Mouse (Mus musculus) C2C12 (cell line): ENCODE data around the gene Clec4f. TPM values are rescaled to one million over a fixed set of nuclear protein-coding genes. Genes with fewer than 3 reads are reported as not detected.

ENCODE experiments used
- H3K27me3 ChIP-seq: one replicate; pipeline ENCODE4 v1.6.1; 2011; ENCODE audit not compliant: control insufficient read depth, insufficient read depth, insufficient read length
- H3K36me3 ChIP-seq: one replicate; pipeline ENCODE4 v1.6.1; 2011; ENCODE audit not compliant: control insufficient read depth, insufficient read depth
- H3K4me3 ChIP-seq: one replicate; pipeline ENCODE4 v1.5.1; 2011; ENCODE audit warnings: mild to moderate bottlenecking, control low read depth; ENCODE audit not compliant: poor library complexity, insufficient read depth, severe bottlenecking
- H3K79me2 ChIP-seq: one replicate; pipeline ENCODE4 v1.6.1; 2011; ENCODE audit not compliant: control insufficient read depth, insufficient read depth
- H3K79me3 ChIP-seq: one replicate; pipeline ENCODE4 v1.6.1; 2011; ENCODE audit warnings: low read depth, control low read depth
- H3ac ChIP-seq: one replicate; pipeline ENCODE3; 2011; ENCODE audit warnings: low read depth; ENCODE audit not compliant: control insufficient read depth, insufficient read length
- CEBPB ChIP-seq: IDR thresholded peaks from one replicate; pipeline ENCODE4 v1.6.1; 2011; ENCODE audit warnings: low read depth, mild to moderate bottlenecking, control low read depth, moderate library complexity
- CTCF ChIP-seq: IDR thresholded peaks from one replicate; pipeline ENCODE4 v1.5.1; 2011; ENCODE audit not compliant: control insufficient read depth, insufficient read depth, insufficient read length
- FOSL1 ChIP-seq: IDR thresholded peaks from one replicate; pipeline ENCODE4 v1.8.0; 2011; ENCODE audit warnings: mild to moderate bottlenecking, low read length; ENCODE audit not compliant: poor library complexity, insufficient read depth, severe bottlenecking
- MAX ChIP-seq: IDR thresholded peaks from one replicate; pipeline ENCODE4 v1.6.1; 2011; ENCODE audit warnings: mild to moderate bottlenecking, control low read depth
- MYOD1 ChIP-seq: IDR thresholded peaks from one replicate; pipeline ENCODE4 v1.6.1; 2011; ENCODE audit warnings: low read depth; ENCODE audit not compliant: control insufficient read depth, insufficient read length
- MYOG ChIP-seq: IDR thresholded peaks from one replicate; pipeline ENCODE4 v1.6.1; 2011; ENCODE audit not compliant: control insufficient read depth, insufficient read length; ENCODE audit errors: extremely low read depth
- USF1 ChIP-seq: IDR thresholded peaks from one replicate; pipeline ENCODE4 v1.6.1; 2011; ENCODE audit warnings: low read depth, mild to moderate bottlenecking, control low read depth, moderate library complexity
- polyA plus RNA-seq: library from polyadenylated mRNA; unstranded; fragments of >200 nt; fragmentation: generic; extraction: Trizol; gene quantifications from one replicate; pipeline ENCODE4 v1.2.1, GENCODE M21; 2012; ENCODE audit warnings: missing spikeins

Gene Clec4f
- polyA plus RNA-seq, 1 experiment: not detected

DNA sequence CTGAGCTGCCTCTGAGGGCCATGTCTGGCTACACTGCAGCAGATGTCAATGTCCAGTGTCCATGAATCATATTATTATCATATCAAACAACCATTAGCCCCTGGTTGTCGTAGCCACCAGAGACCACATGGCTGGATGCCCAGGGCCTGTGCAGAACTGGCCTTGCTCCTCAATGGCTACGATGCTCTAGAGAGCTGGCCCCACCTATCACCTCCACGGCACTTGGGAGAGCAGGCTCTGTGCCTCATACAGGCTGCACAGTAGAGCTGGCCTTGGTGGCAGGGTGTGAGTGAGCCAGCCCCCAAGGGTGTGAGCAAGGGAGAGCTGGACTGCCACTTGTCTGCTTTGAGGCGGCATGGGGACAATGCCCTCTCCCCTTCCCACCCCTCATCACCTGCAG is 41.5 kb downstream of the Clec4f start:
- Histone ChIP-seq H3K79me3 (no peaks in the 10 kb centered on the region), H3K36me3 (no peaks in the 10 kb centered on the region), H3K4me3 (no peak overlapping the region), H3K27me3 (peaks cover 62% of the 10 kb centered on the region), H3K79me2 (no peaks in the 10 kb centered on the region), H3ac (no peak overlapping the region)
- TF ChIP-seq MAX: no peak
- TF ChIP-seq MYOG: no peak

GRCm38 (mm10) chr6:83612976-83613375 is 43.0 kb downstream of the Clec4f start:
- H3ac ChIP-seq: no peak overlapping the region
- no peaks in the 10 kb centered on the region for H3K79me2 ChIP-seq
- no peaks in the 10 kb centered on the region for H3K79me3 ChIP-seq
- H3K36me3 ChIP-seq: no peaks in the 10 kb centered on the region
- peaks cover 52% of the 10 kb centered on the region for H3K27me3 ChIP-seq
- TF ChIP-seq MAX (no peak), USF1 (no peak), CEBPB (no peak), MYOG (no peak), CTCF (no peak), FOSL1 (no peak), MYOD1 (no peak)
- H3K4me3 ChIP-seq: no peak overlapping the region

DNA sequence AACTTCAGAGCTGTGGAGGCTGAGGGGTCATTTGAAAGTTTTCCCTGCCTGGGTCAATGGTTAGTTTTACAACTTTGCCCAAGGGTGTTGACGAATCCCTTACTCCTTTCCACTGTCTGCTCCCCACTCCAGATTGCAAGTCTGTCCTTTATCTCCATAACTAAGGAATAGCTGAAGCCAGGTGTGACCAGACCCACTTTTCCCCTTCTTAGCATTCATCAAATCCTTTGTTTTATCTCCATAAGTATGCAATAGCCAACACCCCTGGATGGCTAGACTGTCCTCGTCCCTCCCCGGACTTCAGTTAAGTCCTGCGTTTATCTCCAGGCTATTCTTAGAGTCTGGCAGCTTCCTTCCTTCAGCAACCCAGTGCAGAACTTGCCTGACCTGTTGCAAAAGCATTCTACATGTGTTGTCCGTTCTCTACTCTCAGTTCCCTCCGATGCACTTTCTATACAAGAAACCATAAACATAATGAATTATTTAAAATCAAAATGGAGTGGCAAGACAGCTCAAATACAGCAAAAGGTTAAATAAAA is 56.3 kb downstream of the Clec4f start:
- Histone ChIP-seq H3K79me2 (no peaks in the 10 kb centered on the region), H3K27me3 (peaks cover 2% of the 10 kb centered on the region), H3K79me3 (no peaks in the 10 kb centered on the region), H3K4me3 (no peak overlapping the region), H3ac (no peak overlapping the region), H3K36me3 (no peaks in the 10 kb centered on the region)
- TF ChIP-seq USF1: no peak
- no peak for TF ChIP-seq FOSL1
- no peak for TF ChIP-seq CTCF
- TF ChIP-seq MYOG: no peak
- TF ChIP-seq MYOD1: no peak
- no peak for TF ChIP-seq MAX
- TF ChIP-seq CEBPB: no peak

DNA sequence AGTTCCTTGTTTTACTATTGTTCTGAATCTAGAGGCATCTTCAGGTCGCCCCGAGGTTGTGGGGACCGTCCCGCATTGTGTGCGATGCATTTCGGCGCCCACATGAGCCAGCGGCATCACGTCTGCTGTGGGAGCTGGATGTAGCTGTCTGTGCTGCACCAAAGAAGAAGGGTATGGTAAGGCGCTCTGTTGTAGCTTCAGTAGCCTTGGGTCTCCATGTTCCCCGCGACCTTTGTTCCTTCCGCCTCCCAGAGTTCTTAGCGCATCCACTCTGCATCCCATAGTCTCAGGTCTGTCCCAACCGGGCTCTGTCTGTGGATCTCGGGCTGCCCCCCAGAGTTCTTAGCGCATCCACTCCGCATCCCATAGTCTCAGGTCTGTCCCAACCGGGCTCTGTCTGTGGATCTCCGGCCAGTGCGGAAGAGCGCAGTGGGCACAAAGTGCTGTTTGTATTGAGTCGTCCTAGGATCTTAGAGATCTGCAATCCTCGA is 56.9 kb downstream of the Clec4f start:
- H3K27me3 ChIP-seq: no peaks in the 10 kb centered on the region
- TF ChIP-seq MYOG: no peak
- no peak for TF ChIP-seq USF1
- TF ChIP-seq CTCF: no peak
- no peak for TF ChIP-seq FOSL1
- TF ChIP-seq MYOD1: no peak
- no peak for TF ChIP-seq MAX
- TF ChIP-seq CEBPB: no peak
- H3K79me3 ChIP-seq: no peaks in the 10 kb centered on the region
- no peaks in the 10 kb centered on the region for H3K79me2 ChIP-seq
- H3K4me3 ChIP-seq: no peak overlapping the region
- no peaks in the 10 kb centered on the region for H3K36me3 ChIP-seq
- no peak overlapping the region for H3ac ChIP-seq

DNA sequence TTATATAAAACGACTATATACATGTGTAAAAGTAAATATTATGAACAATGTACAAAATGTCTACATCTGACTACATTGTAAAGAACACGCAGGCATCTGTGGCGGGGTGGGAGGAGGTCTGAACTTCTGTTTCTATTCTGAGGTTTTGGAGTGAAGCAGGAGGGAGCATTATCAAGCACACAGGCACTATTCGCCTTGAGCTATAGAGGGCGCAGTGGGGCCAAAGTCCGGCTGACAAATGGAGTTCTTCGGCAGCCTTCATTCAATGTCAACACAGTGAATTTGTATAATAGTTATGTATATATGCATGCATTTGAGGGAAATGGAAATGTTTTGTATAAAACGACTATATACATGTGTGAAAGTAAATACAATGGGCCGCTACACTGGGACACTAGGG is 57.3 kb downstream of the Clec4f start:
- Histone ChIP-seq H3ac (no peak overlapping the region), H3K27me3 (peaks cover 5% of the 10 kb centered on the region), H3K36me3 (no peaks in the 10 kb centered on the region), H3K4me3 (no peak overlapping the region), H3K79me2 (no peaks in the 10 kb centered on the region), H3K79me3 (no peaks in the 10 kb centered on the region)
- TF ChIP-seq FOSL1: no peak
- no peak for TF ChIP-seq MYOG
- TF ChIP-seq USF1: no peak
- TF ChIP-seq MYOD1: no peak
- no peak for TF ChIP-seq CTCF
- TF ChIP-seq CEBPB: no peak
- no peak for TF ChIP-seq MAX

DNA sequence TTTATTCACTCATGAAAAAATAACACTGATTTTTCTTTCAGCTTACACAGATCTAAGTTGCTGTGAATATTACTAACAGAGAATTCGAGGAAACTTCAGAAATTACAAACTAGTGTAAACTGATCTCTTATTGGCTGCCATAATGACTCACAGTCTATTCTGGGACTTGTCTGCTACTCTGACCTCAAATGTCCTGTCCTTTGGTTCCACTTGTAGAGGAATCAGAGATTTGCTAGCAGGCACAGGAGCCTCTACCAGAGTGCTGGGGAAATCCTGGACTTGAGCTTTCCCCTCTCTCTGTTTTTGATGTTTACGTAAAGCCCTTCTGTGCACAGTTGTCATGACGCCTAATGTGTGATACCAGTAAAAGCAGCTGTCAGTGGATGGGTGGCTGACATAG is 58.0 kb downstream of the Clec4f start:
- no peak for TF ChIP-seq MAX
- TF ChIP-seq MYOG: no peak
- no peak for TF ChIP-seq FOSL1
- no peak for TF ChIP-seq CTCF
- no peak for TF ChIP-seq MYOD1
- TF ChIP-seq USF1: no peak
- no peak for TF ChIP-seq CEBPB
- Histone ChIP-seq H3K79me3 (no peaks in the 10 kb centered on the region), H3K4me3 (no peak overlapping the region), H3K27me3 (peaks cover 5% of the 10 kb centered on the region), H3ac (no peak overlapping the region), H3K36me3 (no peaks in the 10 kb centered on the region), H3K79me2 (no peaks in the 10 kb centered on the region)
